Mouse (Mus musculus) urinary bladder, adult 2 months (tissue): ENCODE results near the gene Slc25a44. TPM values are rescaled to one million over a fixed set of nuclear protein-coding genes. Genes with fewer than 3 reads are reported as not detected.
"Not testable (repeated sequence)": the region's sequence is repeated elsewhere in the genome, so short reads cannot be mapped to it uniquely, and the experiment has no call there.

ENCODE experiments used
- DNase-seq: peaks from one replicate; pipeline ENCODE4 v3.0.0; 2022; ENCODE audit warnings: low spot score
- polyA plus RNA-seq: library from polyadenylated mRNA; depleted of rRNA; stranded (reverse); fragments of >200 nt; gene quantifications from 2 replicates; pipeline ENCODE4 v1.2.3, GENCODE M21; 2012

Slc25a44 gene
- polyA plus RNA-seq, 1 experiment = 19.8 TPM

DNA sequence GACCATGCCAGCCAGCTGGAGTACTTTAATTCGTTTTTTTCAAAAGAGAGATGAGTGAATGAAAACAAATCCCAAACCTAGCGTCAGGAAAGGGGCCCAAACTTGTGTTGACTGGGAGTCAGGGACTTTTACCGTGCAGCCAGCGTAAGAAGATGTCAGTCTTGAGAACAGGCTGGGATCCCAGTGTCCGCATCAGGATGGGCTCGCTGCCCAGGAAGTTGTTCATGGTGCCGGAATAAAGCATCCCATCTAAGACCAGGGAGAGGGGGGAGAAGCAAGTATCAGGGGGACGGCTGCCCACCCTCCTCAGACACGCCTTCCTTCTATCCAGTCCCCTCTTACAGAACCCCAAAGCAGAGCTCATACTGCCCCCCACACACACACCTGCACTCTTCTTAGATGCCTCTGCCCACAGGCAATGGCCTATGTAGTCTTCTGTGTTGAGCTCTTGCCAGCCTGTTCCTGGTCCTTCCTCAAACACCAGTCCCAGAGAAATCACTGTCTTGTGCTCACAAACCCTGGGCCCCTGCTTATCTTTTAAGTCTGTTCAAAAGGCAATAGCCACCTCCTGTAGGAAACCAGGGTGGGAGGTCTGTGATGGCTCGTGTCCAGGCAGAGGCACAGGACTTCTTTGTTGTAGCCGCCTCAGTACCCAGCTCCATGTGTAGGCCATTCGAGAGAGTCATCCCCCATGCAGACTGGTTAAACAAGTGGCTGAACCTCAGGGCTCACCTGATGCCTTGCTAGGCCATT lies 25.6 kb upstream of the Slc25a44 start:
- no peak for DNase-seq

- DNase-seq = no peak
Measured at GRCm38 (mm10) chr3:88449395-88450023, 24.6 kb upstream of the Slc25a44 start.

GRCm38 (mm10) chr3:88448443-88448842 lies 23.5 kb upstream of the Slc25a44 start:
- no peak for DNase-seq

DNA sequence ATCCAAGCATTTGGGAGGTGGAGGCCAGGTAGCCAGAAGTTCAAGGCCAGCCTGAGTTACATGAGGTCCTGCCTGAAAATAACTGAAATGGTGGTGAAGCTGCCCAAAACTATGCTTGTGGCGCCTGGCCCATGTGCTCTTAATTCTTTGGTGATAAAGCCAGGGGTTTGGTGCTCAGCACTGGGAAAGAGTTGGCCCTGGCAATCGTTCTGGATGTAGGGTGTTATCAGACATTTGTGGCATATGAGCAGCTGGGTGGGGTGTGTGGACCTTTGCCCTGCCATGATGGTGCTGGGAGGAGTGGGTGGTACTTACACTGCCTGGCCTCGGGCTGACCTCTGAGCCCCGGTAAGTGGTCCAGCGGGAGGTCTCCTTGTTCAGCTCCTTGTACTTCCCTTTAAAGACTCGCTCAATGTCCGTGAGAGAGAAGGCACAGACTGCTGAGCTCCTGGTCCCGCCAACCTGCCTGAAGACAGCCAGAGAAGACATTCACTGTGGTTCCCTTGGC lies 22.8 kb upstream of the Slc25a44 start:
- no peak for DNase-seq

DNA sequence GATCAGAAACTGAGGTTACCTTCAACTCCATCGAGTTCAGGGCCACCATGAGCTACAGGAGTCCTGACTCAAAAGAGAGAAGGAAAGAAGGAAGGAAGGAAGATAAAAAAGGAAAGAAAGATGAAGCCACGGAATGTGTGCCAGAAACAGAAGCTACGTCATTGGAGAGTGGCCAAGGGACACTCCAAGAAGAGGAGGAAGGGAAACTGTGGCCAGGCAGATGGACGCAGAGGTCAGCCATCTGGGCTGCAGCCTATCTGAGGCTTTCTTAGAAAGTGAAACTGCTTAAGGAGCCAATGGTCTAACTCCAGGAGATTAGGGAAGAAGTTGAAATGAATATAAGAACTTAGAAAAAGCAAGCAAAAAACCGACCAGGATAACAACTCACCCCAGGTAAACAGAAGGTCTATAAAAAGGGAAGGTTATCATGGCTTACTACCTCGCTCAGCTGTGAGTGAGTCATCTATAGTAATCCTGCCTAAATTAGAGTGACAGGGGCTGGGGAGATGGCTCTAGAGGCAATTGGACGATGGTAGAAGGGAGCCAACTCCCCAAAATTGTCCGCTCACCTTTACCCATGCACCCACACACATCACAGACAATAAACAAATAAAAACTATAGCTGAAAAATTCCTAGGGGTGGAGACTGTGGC lies 21.7 kb upstream of the Slc25a44 start:
- no peak for DNase-seq

- no peak for DNase-seq
Measured at GRCm38 (mm10) chr3:88442888-88443287, 17.9 kb upstream of the Slc25a44 start.

GRCm38 (mm10) chr3:88442488-88442887 lies 17.5 kb upstream of the Slc25a44 start:
- no peak for DNase-seq

- no peak for DNase-seq
Measured at GRCm38 (mm10) chr3:88440500-88441381, 15.8 kb upstream of the Slc25a44 start.

GRCm38 (mm10) chr3:88439582-88439981 lies 14.6 kb upstream of the Slc25a44 start:
- DNase-seq = no peak

DNA sequence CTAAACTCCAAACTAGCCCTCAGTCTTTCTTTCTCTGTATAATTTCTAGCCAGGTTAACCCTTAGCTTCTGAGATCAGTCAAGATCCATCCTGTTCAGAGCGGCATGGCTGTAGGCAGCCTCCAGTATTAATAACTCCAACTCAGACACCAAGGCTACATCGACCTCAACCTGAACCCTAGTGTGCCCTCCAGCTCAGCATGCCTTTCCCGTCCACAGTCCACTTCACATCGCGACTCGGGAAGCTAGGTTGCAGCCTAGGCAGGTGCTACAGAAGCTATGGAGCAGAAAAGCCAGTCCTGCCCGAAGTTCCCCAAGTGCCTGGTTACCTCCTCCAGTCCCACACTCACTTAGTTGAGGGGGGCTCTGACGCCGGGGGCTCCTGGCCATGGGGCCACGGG lies 12.5 kb upstream of the Slc25a44 start:
- DNase-seq = no peak

DNA sequence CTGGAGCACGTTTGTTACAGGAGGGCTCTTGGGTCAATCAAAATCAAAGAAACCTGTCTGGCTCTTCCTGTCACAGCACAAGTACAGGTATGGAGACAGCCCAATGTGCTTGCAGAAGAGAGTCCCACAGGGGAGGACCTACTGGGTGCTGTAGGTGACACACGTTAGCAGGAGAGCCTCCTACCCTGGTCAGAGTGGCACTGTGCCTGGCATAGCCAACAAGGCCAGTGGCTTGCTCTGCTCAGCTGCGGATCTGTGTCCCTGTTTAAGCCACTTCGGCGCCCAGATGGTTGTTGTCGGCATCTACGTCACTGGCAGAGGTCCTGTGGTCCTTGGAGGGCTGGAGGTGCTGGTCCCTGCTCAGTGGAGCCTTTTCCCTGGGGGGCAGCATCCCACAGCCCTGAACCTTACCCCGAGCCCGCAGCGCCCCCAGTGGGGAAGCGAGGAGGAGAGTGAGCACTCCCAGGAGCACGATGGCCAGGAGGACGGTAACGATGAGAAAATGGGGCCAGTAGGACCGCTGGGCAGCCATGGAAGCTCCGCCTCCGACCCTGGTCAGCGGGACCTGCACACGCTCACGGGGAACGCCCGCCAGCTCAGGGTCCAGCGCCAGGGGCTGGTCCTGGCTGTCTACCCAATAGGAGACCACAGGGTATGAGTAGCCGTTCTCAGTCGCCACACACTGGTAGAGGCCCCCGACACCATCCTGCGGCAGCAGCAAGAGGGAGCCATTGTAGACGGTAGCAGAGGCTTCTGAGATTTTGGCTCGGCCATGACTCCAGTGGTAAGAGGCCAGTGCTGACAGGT lies 11.7 kb upstream of the Slc25a44 start:
- no peak for DNase-seq

- no peak for DNase-seq
Measured at GRCm38 (mm10) chr3:88435515-88435914, 10.6 kb upstream of the Slc25a44 start.

DNA sequence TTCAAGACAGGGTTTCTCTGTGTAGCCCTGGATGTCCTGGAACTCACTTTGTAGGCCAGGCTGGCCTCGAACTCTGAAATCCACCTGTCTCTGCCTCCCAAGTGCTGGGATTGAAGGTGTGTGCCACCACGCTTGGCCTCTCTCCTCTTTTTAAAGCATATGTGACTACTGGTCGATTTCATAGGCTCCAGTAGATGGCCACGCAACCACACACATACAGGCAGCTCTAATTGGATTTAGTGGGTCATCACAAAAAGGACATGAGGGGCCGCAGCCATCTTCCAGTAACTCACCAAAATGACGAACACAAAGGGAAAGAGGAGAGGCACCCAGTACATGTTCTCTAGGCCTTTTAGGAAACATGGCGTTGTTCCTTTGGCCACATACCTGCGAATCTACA lies 3.7 kb upstream of the Slc25a44 start:
- DNase-seq = not testable (repeated sequence)

DNA sequence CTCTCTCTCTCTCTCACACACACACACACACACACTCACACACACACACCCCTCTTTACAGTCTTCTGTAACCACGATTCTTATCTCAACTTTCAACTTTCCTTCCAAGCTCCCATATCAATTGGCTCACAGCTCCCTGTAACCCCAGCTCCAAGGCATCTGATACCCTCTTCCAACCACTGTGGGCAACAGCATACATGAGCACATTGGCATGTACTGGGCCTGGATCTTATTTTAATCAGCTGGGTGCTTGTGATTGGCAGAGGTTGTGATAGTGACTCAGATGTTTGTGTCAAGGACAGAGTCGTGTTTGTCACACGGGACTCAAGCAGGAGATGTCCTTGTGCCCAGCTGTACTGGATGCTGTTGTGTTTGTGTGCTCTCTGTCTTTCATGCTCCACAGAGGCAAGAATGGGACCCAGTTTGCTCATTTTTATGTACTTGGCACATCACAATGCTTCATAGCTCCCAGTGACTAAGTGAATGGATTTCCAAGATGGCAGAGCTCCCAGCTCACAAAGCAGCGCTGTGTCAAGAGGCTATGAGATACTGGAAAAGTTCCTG lies 2.5 kb upstream of the Slc25a44 start:
- DNase-seq = no peak

DNA sequence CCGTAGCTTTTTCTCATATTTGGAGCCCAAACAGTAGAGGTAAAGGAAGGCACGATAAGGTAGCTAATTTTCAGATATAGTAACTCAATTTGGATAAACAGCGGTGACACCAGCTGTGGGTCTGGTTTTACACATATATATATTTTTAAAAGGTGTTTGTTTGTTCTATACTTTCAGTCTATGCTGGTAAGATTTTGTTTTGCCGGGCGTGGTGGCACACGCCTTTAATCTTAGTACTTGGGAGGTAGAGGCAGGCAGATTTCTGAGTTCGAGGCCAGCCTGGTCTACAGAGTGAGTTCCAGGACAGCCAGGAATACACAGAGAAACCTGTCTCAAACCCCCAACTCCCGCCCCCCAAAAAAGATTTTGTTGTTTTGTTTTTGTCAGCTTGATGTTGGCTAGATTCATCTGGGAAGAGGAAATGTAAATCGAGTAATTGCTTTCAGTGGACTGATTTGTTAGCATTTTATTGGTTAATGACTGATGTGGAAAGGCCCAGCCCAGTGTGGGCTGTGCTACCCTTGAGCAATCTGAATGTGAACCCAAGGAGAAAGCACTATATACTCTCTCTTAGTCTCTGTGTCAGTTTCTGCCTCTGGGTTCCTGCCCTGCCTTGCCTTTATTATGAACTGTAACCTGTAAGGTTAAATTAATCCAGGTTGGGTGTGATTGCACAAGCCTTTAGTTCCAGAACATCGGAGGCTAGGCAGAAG lies 925 bp upstream of the Slc25a44 start:
- DNase-seq = no peak

DNA sequence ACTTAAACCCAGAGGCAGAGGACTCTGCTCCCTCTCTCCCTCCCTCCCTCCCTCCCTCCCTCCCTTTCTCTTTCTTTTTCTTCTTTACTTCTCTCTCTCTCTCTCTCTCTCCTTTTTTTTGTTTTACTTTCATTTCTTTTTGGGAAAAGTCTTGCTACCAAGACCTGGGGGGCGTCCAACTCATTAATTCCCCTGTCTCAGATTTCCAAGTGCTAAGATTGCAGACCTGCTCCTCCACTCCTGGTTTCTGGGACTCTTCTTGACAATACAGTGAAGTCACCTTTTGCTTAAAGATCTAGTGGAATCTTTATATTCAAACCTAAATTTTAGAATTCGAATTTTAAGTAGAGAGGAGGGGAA lies 371 bp upstream of the Slc25a44 start:
- no peak for DNase-seq

DNA sequence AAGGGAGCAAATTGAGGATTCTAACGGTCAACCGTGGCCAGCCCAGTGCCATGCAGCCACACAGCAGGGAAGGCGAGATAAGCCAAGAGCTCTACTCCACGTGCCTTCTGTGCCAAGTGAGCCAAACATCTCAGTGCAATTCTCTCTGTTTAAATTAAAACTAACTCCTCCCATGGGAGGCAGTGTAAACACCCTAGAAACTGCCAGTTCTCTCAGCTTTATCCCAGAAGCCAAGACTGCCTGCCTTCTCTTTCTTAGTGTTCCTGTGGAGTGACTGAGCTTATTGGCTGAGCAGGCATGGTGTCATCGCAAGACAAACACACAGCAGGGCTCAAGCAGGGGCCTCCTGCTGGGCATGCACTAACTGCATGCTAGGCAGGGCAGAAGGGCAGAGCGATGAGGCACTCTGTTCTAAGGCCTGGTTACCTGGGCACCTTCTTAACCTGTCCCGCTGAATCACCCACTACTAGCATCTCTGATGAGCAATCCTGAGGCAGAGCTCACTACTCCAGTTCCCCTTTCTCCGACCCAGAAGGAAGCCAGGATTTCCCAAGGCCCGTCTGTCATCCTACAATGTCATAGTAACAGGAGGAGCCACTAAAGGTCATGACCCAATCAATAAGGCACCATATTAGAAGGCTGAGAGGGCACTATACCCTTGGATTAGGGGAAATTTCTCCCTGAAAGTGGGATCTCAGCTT lies 2.8 kb downstream of the Slc25a44 start:
- no peak for DNase-seq

GRCm38 (mm10) chr3:88420771-88421170 lies 4.2 kb downstream of the Slc25a44 start:
- DNase-seq = no peak

DNA sequence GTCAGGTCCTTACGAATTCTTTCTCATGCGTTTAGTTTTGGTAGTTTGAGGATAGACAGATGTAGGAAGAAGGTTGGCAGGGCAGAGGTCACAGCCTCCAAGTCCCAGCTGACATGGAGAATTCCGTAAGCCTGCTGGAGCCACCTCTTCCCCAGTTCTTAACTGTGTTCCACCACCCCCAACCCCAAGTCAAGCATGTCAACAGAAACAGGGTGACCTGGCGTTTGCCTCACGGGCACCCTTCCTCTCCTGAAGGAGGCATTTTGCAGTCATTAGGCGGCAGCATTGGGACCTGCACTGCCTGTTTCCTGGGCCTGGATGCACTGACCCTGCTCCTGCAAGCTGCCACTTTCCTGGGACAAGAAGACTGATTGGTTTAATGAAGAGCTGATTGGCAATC lies 6.9 kb downstream of the Slc25a44 start:
- DNase-seq = no peak
